Mouse (Mus musculus) cortical plate, adult 2 months (tissue): ENCODE measurements at regions not wholly inside any gene's neighbourhood (a gene's known extent, or its start where the extent isn't known, plus 50 kb on each side); places are given as distances from the start of the nearest gene placed in this dataset.

Experiments used
- H3K27ac ChIP-seq: fragments of 200-500 bp; 2 replicates; pipeline ENCODE4 v1.5.1; 2012; ENCODE audit warnings: low read length, control low read depth, inconsistent platforms; ENCODE audit not compliant: insufficient read depth
- H3K4me1 ChIP-seq: fragments of 200-500 bp; 2 replicates; pipeline ENCODE4 v1.6.1; 2011; ENCODE audit warnings: low read length; ENCODE audit not compliant: control insufficient read depth, insufficient read depth
- H3K4me3 ChIP-seq: fragments of 200-500 bp; 2 replicates; pipeline ENCODE4 v1.5.1; 2011; ENCODE audit warnings: mild to moderate bottlenecking, low read length, control low read depth; ENCODE audit not compliant: insufficient read depth
- CTCF ChIP-seq: fragments of 200-500 bp; IDR thresholded peaks from 2 replicates; pipeline ENCODE4 v1.5.1; 2011; ENCODE audit warnings: mild to moderate bottlenecking, control low read depth, low read length; ENCODE audit not compliant: insufficient read depth; ENCODE audit errors: extremely low read depth
- POLR2A ChIP-seq: fragments of 200-500 bp; IDR thresholded peaks from 2 replicates; pipeline ENCODE4 v1.6.1; 2011; ENCODE audit warnings: mild to moderate bottlenecking, low read length, control low read depth; ENCODE audit not compliant: insufficient read depth; ENCODE audit errors: extremely low read depth

DNA sequence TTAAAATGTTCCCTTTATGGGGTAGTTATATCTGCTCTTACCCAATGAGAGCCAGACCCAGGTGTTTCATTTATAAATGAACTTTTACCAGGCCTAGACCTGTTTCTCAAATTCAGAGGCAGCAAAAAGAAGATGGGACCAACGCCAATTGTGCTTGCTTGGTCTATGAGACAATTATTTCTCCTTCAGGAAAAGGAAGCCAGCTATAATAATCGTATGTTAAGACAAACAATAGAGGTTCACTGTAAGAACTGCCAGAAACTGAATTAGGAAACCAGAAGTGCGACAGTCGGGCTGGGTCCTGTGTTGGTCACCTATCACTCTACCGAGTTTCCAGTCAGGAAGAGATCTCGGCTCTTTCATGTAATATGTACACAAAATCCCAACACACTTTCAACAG, 335.8 kb upstream of the Dach1 start:
- Histone ChIP-seq H3K4me1 (no peaks in the 10 kb centered on the region), H3K4me3 (no peak overlapping the region), H3K27ac (no peak overlapping the region)
- TF ChIP-seq POLR2A (no peak), CTCF (no peak)

GRCm38 (mm10) chr14:98477416-98477815, 307.9 kb upstream of the Dach1 start:
- no peaks in the 10 kb centered on the region for H3K4me1 ChIP-seq
- TF ChIP-seq POLR2A (no peak), CTCF (no peak)
- H3K27ac ChIP-seq, result no peak overlapping the region
- H3K4me3 ChIP-seq, result no peak overlapping the region

- Histone ChIP-seq H3K4me3 (no peak overlapping the region), H3K4me1 (no peaks in the 10 kb centered on the region), H3K27ac (no peak overlapping the region)
- TF ChIP-seq CTCF (no peak), POLR2A (no peak)
These were observed 302.4 kb upstream of the Dach1 start for GRCm38 (mm10) chr14:98471803-98472509.

DNA sequence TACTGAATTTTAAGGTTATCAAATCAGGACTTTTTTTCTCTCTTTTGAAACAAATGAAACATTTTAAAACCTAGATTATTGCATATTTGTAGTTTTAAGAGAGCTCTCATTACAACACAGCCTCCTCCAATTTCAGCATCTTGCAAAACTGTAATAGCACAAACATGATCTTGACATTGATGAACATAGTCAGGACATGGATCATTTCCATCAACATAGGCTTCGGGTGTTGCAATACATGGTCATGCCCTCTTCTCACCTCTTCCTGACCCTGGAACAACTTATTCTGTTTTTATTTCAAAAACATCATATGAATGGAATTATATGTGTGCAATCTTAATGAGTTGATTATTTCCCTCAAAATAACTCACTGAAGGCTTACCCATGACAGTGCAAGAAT, 284.9 kb upstream of the Dach1 start:
- Histone ChIP-seq H3K4me3 (no peak overlapping the region), H3K27ac (no peak overlapping the region), H3K4me1 (no peaks in the 10 kb centered on the region)
- TF ChIP-seq CTCF, result no peak
- no peak for TF ChIP-seq POLR2A

DNA sequence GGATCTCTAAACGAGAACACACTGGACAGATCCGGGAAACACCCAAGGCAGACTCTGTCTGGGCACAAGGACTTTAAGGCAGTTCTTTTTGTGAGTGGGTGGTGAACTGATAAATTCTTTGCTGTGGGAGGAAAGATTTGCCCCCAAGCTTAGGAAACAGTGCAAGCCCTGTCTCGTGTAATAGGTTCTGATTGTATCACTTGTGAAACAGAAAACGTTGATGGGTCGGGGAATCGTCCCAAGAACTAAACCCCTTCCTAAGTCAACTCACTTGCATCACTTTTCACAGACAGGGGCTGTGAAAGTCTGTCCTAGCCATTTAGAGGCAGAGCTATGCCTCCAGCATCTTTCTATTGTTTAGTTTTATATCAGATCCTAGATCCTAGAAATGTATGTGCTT, 282.6 kb upstream of the Dach1 start:
- H3K27ac ChIP-seq, result no peak overlapping the region
- no peaks in the 10 kb centered on the region for H3K4me1 ChIP-seq
- H3K4me3 ChIP-seq, result no peak overlapping the region
- no peak for TF ChIP-seq POLR2A

- Histone ChIP-seq H3K4me3 (no peak overlapping the region), H3K27ac (no peak overlapping the region), H3K4me1 (no peaks in the 10 kb centered on the region)
- no peak for TF ChIP-seq POLR2A
- no peak for TF ChIP-seq CTCF
These were observed 280.0 kb upstream of the Dach1 start for GRCm38 (mm10) chr14:98449568-98449967.

DNA sequence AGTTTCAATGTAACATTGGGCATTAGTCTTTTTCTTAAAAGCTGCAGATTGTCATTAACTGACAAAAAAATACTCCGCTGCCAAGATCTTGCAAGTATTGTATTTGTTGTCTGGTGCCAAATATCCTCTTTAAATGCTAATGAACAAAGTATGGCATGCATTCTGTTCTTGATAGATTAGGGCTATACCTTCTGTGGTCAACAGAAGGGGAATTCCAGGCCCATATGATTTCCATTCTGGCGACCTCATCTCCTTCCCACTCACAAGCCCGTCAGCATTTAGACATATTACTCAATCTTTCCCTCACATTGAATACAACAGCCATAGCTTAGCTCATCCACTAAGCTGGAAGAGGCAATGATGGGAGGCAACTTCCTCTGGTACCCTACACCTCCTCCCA, 272.8 kb upstream of the Dach1 start:
- TF ChIP-seq CTCF, result no peak
- no peak for TF ChIP-seq POLR2A
- Histone ChIP-seq H3K4me1 (no peaks in the 10 kb centered on the region), H3K4me3 (no peak overlapping the region), H3K27ac (no peak overlapping the region)

- Histone ChIP-seq H3K4me1 (no peaks in the 10 kb centered on the region), H3K27ac (no peak overlapping the region), H3K4me3 (no peak overlapping the region)
- no peak for TF ChIP-seq POLR2A
- TF ChIP-seq CTCF, result no peak
These were observed 272.4 kb upstream of the Dach1 start for GRCm38 (mm10) chr14:98441954-98442353.

DNA sequence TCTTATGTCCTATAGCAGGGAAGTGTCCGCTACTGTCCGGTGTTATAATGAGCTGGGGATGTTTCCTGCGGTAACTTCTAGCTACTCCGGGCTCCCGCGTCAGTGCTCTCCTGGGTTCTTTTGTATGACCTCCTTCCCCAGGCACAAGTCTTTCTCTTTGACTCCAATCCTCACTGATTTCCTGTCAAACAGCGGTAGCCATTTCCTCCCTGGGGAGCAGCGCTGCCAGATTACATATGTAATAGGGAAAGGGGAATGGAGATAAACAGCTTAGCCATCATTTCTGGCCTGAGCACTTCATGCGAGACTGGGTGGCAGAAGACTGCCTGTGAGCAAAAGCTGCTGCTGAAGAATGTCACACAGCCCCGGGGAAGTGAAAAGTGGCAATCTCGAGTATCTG, 262.4 kb upstream of the Dach1 start:
- Histone ChIP-seq H3K4me1 (no peaks in the 10 kb centered on the region), H3K27ac (no peak overlapping the region), H3K4me3 (no peak overlapping the region)
- TF ChIP-seq CTCF (no peak), POLR2A (no peak)

- no peak overlapping the region for H3K27ac ChIP-seq
- no peaks in the 10 kb centered on the region for H3K4me1 ChIP-seq
- no peak for TF ChIP-seq CTCF
- no peak for TF ChIP-seq POLR2A
- H3K4me3 ChIP-seq, result no peak overlapping the region
These were observed 248.2 kb upstream of the Dach1 start for GRCm38 (mm10) chr14:98417719-98418118.

DNA sequence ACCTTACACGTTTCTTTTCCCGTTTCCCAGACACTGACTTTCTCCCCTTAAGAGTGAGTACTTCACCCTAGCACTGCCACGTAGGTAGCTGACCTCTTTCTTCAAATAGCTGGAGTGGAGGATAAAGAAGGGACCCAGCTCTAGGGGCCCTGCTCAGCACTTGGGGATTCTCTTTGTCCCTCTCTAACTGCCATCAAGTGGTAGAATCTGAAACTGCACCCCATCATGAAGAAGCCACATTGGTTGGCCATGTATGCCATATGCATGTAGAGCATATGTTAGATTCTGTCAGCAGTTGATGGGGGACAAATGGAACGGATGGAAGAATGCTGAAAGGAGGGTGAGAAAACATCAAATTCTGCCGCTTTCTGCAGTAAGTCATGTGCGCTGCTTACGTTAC, 244.6 kb upstream of the Dach1 start:
- Histone ChIP-seq H3K4me3 (no peak overlapping the region), H3K27ac (no peak overlapping the region), H3K4me1 (no peaks in the 10 kb centered on the region)
- TF ChIP-seq POLR2A (no peak), CTCF (peak; percentile 22; the same call in 1 of the 2 replicates)
